Mouse (Mus musculus) C2C12 (cell line): ENCODE data around the gene Gm28372.

ENCODE experiments used
- CEBPB ChIP-seq: IDR thresholded peaks from one replicate; pipeline ENCODE4 v1.6.1; 2011; ENCODE audit warnings: low read depth, mild to moderate bottlenecking, control low read depth, moderate library complexity
- CTCF ChIP-seq: IDR thresholded peaks from one replicate; pipeline ENCODE4 v1.5.1; 2011; ENCODE audit not compliant: control insufficient read depth, insufficient read depth, insufficient read length
- MAX ChIP-seq: IDR thresholded peaks from one replicate; pipeline ENCODE4 v1.6.1; 2011; ENCODE audit warnings: mild to moderate bottlenecking, control low read depth
- MYOD1 ChIP-seq: IDR thresholded peaks from one replicate; pipeline ENCODE4 v1.6.1; 2011; ENCODE audit warnings: low read depth; ENCODE audit not compliant: control insufficient read depth, insufficient read length
- MYOG ChIP-seq: IDR thresholded peaks from one replicate; pipeline ENCODE4 v1.6.1; 2011; ENCODE audit not compliant: control insufficient read depth, insufficient read length; ENCODE audit errors: extremely low read depth
- USF1 ChIP-seq: IDR thresholded peaks from one replicate; pipeline ENCODE4 v1.6.1; 2011; ENCODE audit warnings: low read depth, mild to moderate bottlenecking, control low read depth, moderate library complexity

DNA sequence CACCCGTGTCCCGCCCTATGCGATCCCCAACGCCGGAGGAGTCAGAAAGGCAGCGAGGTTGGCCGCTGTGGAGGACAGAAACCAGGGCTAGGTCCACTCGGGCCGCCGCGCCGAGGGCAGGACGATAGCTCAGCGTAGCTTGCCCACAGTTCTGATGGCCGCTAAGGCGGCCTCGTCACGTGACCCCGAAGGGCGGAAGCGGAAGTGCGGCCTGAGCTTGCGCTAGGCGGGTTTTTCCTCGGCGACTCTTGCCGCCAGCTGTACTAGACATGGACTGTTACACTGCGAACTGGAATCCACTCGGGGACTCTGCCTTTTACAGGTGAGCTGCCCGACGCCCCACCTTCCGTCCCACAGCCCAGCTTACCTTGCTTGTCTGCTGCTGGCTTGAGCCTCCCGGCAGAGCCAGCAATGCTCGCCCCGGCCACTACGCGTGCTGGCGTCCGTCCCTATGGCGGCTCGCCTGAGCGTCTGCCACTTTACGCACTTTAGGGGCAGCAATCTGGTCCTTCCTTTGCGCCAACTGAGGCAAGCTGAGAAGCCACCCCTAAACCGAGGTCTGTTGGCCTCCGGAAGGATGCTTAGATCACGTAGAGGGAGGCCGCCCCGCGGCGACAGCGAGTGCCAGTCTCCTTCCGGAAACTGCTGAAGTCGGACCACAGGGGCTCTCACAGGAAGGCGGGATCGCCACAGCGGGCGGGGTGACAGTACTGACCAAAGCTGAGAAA, 19.3 kb downstream of the Gm28372 start, which contains the start of the genes Vps16 and Pced1a:
- TF ChIP-seq CEBPB (no peak), MYOD1 (no peak), CTCF (no peak), USF1 (peak; percentile 99), MAX (peak; percentile 58), MYOG (no peak)
